Comparison of ENCODE assay signal across 10 mouse cellular contexts in the genomic region with DNA sequence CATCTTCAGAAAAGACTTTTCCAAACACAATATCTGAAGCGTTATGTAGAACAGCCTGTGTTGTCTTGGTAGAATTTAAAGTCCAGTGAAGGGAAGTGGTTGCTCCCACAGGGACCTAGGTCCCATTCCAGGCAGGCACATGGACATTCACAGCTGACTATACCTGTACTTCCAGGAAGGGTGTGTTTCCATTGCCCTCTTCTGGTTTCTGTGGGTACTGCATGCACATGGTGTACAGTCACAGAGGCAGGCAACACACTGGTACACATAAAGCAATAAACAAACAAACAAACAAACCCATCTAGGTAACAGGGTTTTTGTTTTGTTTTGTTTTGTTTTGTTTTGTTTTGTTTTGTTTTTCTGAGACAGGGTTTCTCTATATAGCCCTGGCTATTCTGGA. TPM values are rescaled to one million over a fixed set of nuclear protein-coding genes. Genes with fewer than 3 reads are reported as not detected.
DNase-seq lines count a peak whose midpoint lies in the region; TF ChIP-seq lines count a peak whose summit lies in the region.
"Had no signal": no experiment of that assay in that cellular context is flagged by ENCODE, and none has a peak within 500 bp of the region (broad histone marks: within the 10 kb centered on the region; RNA-seq: fewer than 3 reads in every experiment).

No protein-coding gene starts in this region.

- no peaks in the 10 kb centered on the region for H3K4me1 ChIP-seq in thymus, adult 2 months (replicated peaks; ENCODE audit: control insufficient read depth, insufficient read depth, low read length)
- no peaks in the 10 kb centered on the region for H3K4me1 ChIP-seq in embryonic facial prominence, embryonic 10.5 days

- 97% methylated on average over 1 of the region's 1 CpGs for WGBS in thymus, adult 2 months
- 96% methylated on average over 1 of the region's 1 CpGs for WGBS in embryonic facial prominence, embryonic 10.5 days

- DNase-seq in heart, postnatal 4 days = peak; percentile 49
- no peak for DNase-seq in heart, adult 9 months (ENCODE audit: low spot score in 2 of 2)
- DNase-seq in thymus, adult 2 months = peak; percentile 20
- no peak for DNase-seq in thymus, postnatal 0 days (ENCODE audit: low spot score)
- DNase-seq in embryonic facial prominence, embryonic 10.5 days (ENCODE audit: low spot score) = peak; percentile 36
- no peak for DNase-seq in urinary bladder, adult 18-20 months (ENCODE audit: low spot score in 2 of 2)
- no peak for DNase-seq in cerebellum, adult 9-11 months
- DNase-seq in kidney, postnatal 14 days = no peak

- no peaks in the 10 kb centered on the region for H3K27me3 ChIP-seq in thymus, adult 2 months (ENCODE audit: control insufficient read depth, insufficient read depth, low read length)
- H3K27me3 ChIP-seq in embryonic facial prominence, embryonic 10.5 days (replicated peaks; ENCODE audit: low read depth, poor library complexity, severe bottlenecking) = peaks cover 35% of the 10 kb centered on the region

- TF ChIP-seq POLR2A in thymus, adult 2 months (IDR thresholded peaks at IDR 0.05; ENCODE audit: control insufficient read depth, extremely low read depth, insufficient read depth, low read length, poor library complexity) = no peak

- H3K36me3 ChIP-seq in thymus, adult 2 months (ENCODE audit: control insufficient read depth, insufficient read depth, low read length) = no peaks in the 10 kb centered on the region
- no peaks in the 10 kb centered on the region for H3K36me3 ChIP-seq in embryonic facial prominence, embryonic 10.5 days (replicated peaks)

- H3K9me3 ChIP-seq in embryonic facial prominence, embryonic 10.5 days = peaks cover 1% of the 10 kb centered on the region; the same call in 1 of the 2 replicates

- H3K4me3 ChIP-seq in thymus, adult 2 months (ENCODE audit: control insufficient read depth, insufficient read depth, low read length) = no peak overlapping the region
- no peak overlapping the region for H3K4me3 ChIP-seq in embryonic facial prominence, embryonic 10.5 days
- H3K4me3 ChIP-seq: megakaryocyte, embryonic 14.5 days had no signal

- no peak for TF ChIP-seq CTCF in thymus, adult 2 months (IDR thresholded peaks at IDR 0.05; ENCODE audit: borderline replicate concordance, control insufficient read depth, extremely low read depth, insufficient read depth, low read length, poor library complexity)

- no peak overlapping the region for H3K27ac ChIP-seq in thymus, adult 2 months (ENCODE audit: control insufficient read depth, insufficient read depth, low read length)
- no peak overlapping the region for H3K27ac ChIP-seq in embryonic facial prominence, embryonic 10.5 days (replicated peaks)

RNA-seq across cellular contexts. Expression of a gene that starts 7.9 kb away (rescaled TPM):
- 10 to 100 TPM; 44.1 to 45.8 TPM for total RNA-seq in heart, postnatal 4 days (2021)
- polyA plus RNA-seq in thymus, adult 2 months (2012; rRNA removed) = 2.0 TPM in 2 replicates
- polyA plus RNA-seq in thymus, postnatal 0 days (2015; fragmentation: Nextera tagmentation; extraction: Ambion mirVana) = 2.0 and 2.9 TPM in 2 replicates
- polyA plus RNA-seq in embryonic facial prominence, embryonic 10.5 days (2016; fragmentation: Nextera tagmentation; extraction: Ambion mirVana) = 9.5 and 11.0 TPM in 2 replicates
- polyA plus RNA-seq: activated CD4-positive, CD25-positive, alpha-beta regulatory T cell, adult 4 months had no signal

Comparison
In these comparisons a context has a peak if more than half of its experiments do, and no peak if none do; other contexts are left out.
1. DNase-seq: peak in heart, postnatal 4 days (single experiment), thymus, adult 2 months (single experiment) and embryonic facial prominence, embryonic 10.5 days (single experiment); none in heart, adult 9 months (0 of 2), thymus, postnatal 0 days (single experiment), urinary bladder, adult 18-20 months (0 of 2), cerebellum, adult 9-11 months (single experiment) and kidney, postnatal 14 days (single experiment).